Mouse (Mus musculus) heart, postnatal 0 days (tissue): Measurements from ENCODE around the gene Fam83g.

Experiments
- CTCF ChIP-seq: IDR thresholded peaks from 2 replicates; pipeline ENCODE4 v1.5.1; 2016; ENCODE audit warnings: antibody characterized with exemption, control low read depth, low read depth
- EP300 ChIP-seq: IDR thresholded peaks from 2 replicates; pipeline ENCODE4 v1.6.1; 2016; ENCODE audit warnings: antibody characterized with exemption, low read depth

GRCm38 (mm10) chr11:61652216-61652615, 31.7 kb upstream of the Fam83g start:
- TF ChIP-seq CTCF (no peak), EP300 (no peak)
